ENCODE assay signal across 9 mouse cellular contexts in the genomic region with DNA sequence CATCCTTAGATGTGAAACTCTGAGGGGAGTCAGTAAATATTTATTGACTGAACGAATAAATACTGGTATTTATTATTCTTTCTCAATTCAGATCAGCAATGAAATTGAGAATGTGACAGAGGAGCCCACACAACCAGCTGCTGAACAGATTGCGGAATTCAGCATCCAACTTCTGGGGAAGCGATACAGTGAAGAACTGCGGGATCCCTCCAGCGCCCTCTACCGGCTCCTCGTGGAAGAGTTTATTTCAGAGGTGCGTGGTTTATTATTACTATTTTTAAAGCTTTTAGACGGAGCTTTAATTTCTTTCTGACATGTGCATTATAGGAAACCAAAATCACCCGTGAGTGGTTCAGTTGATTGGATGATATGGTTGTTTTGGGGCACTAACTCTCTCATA. TPM values are rescaled to one million over a fixed set of nuclear protein-coding genes. Genes with fewer than 3 reads are reported as not detected.
DNase-seq lines count a peak whose midpoint lies in the region; ATAC-seq and TF ChIP-seq lines count a peak whose summit lies in the region.
"Had no signal": no experiment of that assay in that cellular context is flagged by ENCODE, and none has a peak within 500 bp of the region (broad histone marks: within the 10 kb centered on the region; RNA-seq: fewer than 3 reads in every experiment).

No protein-coding gene starts in this region.

- ATAC-seq in neural tube, embryonic 11.5 days (ENCODE audit: insufficient read depth, low FRiP score, low TSS enrichment) = no peak
- no peak for ATAC-seq in neural tube, embryonic 15.5 days (ENCODE audit: low FRiP score)
- no peak for ATAC-seq in inflammation-experienced regulatory T-cells, adult 6 months
- ATAC-seq in megakaryocyte, adult 5-6 weeks (ENCODE audit: poor library complexity, severe bottlenecking) = no peak

- H3K27ac ChIP-seq in gastrocnemius, adult 2 months = no peak overlapping the region
- no peak overlapping the region for H3K27ac ChIP-seq in neural tube, embryonic 11.5 days (ENCODE audit: low read depth, low read length)
- H3K27ac ChIP-seq in neural tube, embryonic 15.5 days (replicated peaks) = no peak overlapping the region
- no peak overlapping the region for H3K27ac ChIP-seq in embryonic facial prominence, embryonic 10.5 days (replicated peaks)
- H3K27ac ChIP-seq: midbrain, embryonic 12.5 days had no signal

- no peaks in the 10 kb centered on the region for H3K27me3 ChIP-seq in neural tube, embryonic 11.5 days (ENCODE audit: control insufficient read depth, insufficient read depth, low read length)
- no peaks in the 10 kb centered on the region for H3K27me3 ChIP-seq in neural tube, embryonic 15.5 days (replicated peaks)
- H3K27me3 ChIP-seq in embryonic facial prominence, embryonic 10.5 days (replicated peaks; ENCODE audit: low read depth, poor library complexity, severe bottlenecking) = no peaks in the 10 kb centered on the region
- H3K27me3 ChIP-seq: midbrain, embryonic 12.5 days had no signal

- no peak overlapping the region for H3K4me2 ChIP-seq in neural tube, embryonic 11.5 days (ENCODE audit: low read depth)
- H3K4me2 ChIP-seq in neural tube, embryonic 15.5 days = no peak overlapping the region
- H3K4me2 ChIP-seq: midbrain, embryonic 12.5 days had no signal

- DNase-seq in gastrocnemius, adult 2 months = peak; percentile 39
- no peak for DNase-seq in gastrocnemius, postnatal 4 days (ENCODE audit: low spot score in 2 of 2)
- DNase-seq in neural tube, embryonic 11.5 days (ENCODE audit: low spot score) = peak; percentile 17
- peak; percentile 28 for DNase-seq in embryonic facial prominence, embryonic 10.5 days (ENCODE audit: low spot score)
- peak; percentile 30 for DNase-seq in lung, postnatal 14 days

- TF ChIP-seq CTCF in gastrocnemius, adult 2 months (IDR thresholded peaks at IDR 0.05) = peak; percentile 49

- 54% methylated on average over 10 of the region's 10 CpGs for WGBS in neural tube, embryonic 11.5 days
- WGBS in neural tube, embryonic 15.5 days = 60% methylated on average over 10 of the region's 10 CpGs
- 57% methylated on average over 10 of the region's 10 CpGs for WGBS in embryonic facial prominence, embryonic 10.5 days

- no peaks in the 10 kb centered on the region for H3K9me3 ChIP-seq in neural tube, embryonic 11.5 days (ENCODE audit: control insufficient read depth, low read length)
- H3K9me3 ChIP-seq in neural tube, embryonic 15.5 days (replicated peaks) = no peaks in the 10 kb centered on the region
- H3K9me3 ChIP-seq in embryonic facial prominence, embryonic 10.5 days = no peaks in the 10 kb centered on the region
- H3K9me3 ChIP-seq: midbrain, embryonic 12.5 days had no signal

- no peak overlapping the region for H3K4me3 ChIP-seq in gastrocnemius, adult 2 months
- H3K4me3 ChIP-seq in neural tube, embryonic 11.5 days (ENCODE audit: low read depth, low read length) = no peak overlapping the region
- no peak overlapping the region for H3K4me3 ChIP-seq in neural tube, embryonic 15.5 days (replicated peaks)
- no peak overlapping the region for H3K4me3 ChIP-seq in embryonic facial prominence, embryonic 10.5 days
- H3K4me3 ChIP-seq: midbrain, embryonic 12.5 days had no signal

- intact Hi-C loops in gastrocnemius, adult 2 months (cut with DNase I) = no loop called here

- H3K4me1 ChIP-seq in neural tube, embryonic 11.5 days (ENCODE audit: control insufficient read depth, insufficient read depth, low read length) = no peaks in the 10 kb centered on the region
- no peaks in the 10 kb centered on the region for H3K4me1 ChIP-seq in neural tube, embryonic 15.5 days
- no peaks in the 10 kb centered on the region for H3K4me1 ChIP-seq in embryonic facial prominence, embryonic 10.5 days
- H3K4me1 ChIP-seq: midbrain, embryonic 12.5 days had no signal

- no peak overlapping the region for H3K9ac ChIP-seq in neural tube, embryonic 11.5 days (ENCODE audit: low read length)
- no peak overlapping the region for H3K9ac ChIP-seq in neural tube, embryonic 15.5 days (replicated peaks)
- H3K9ac ChIP-seq: midbrain, embryonic 12.5 days had no signal

- no peaks in the 10 kb centered on the region for H3K36me3 ChIP-seq in neural tube, embryonic 11.5 days (ENCODE audit: control insufficient read depth, insufficient read depth, low read length)
- no peaks in the 10 kb centered on the region for H3K36me3 ChIP-seq in neural tube, embryonic 15.5 days
- no peaks in the 10 kb centered on the region for H3K36me3 ChIP-seq in embryonic facial prominence, embryonic 10.5 days (replicated peaks)
- H3K36me3 ChIP-seq: midbrain, embryonic 12.5 days had no signal

RNA-seq across cellular contexts. Expression of a gene that starts 27.2 kb away (rescaled TPM):
- total RNA-seq in gastrocnemius, adult 2 months (2021) = under 1 TPM; 0.05 to 0.17 TPM
- 1 to 10 TPM in 1 of 2 experiments, under 1 TPM in 1; 0.83 to 1.1 TPM for total RNA-seq in gastrocnemius, postnatal 4 days (2021)
- polyA plus RNA-seq in neural tube, embryonic 11.5 days (2014; fragmentation: Nextera tagmentation; extraction: Ambion mirVana) = 0.07 and 0.23 TPM in 2 replicates
- polyA plus RNA-seq in neural tube, embryonic 15.5 days (2015; fragmentation: Nextera tagmentation; extraction: Ambion mirVana) = 0.17 and 0.19 TPM in 2 replicates
- 0.05 and 0.09 TPM in 2 replicates for polyA plus RNA-seq in embryonic facial prominence, embryonic 10.5 days (2016; fragmentation: Nextera tagmentation; extraction: Ambion mirVana)
- polyA plus RNA-seq in inflammation-experienced regulatory T-cells, adult 6 months (2017; shearing (Covaris generic)) = under 1 TPM in 2 of 3 experiments, not detected in 1; 0.28 to 0.52 TPM
- 0.07 and 0.09 TPM in 2 replicates for total RNA-seq in megakaryocyte, adult 5-6 weeks (2015)
- total RNA-seq in megakaryocyte, adult 5-6 weeks (2017) = 0.07 and 0.12 TPM in 2 replicates

Comparison
In these comparisons a context has a peak if more than half of its experiments do, and no peak if none do; other contexts are left out.
1. DNase-seq: peak in gastrocnemius, adult 2 months (single experiment), neural tube, embryonic 11.5 days (single experiment), embryonic facial prominence, embryonic 10.5 days (single experiment) and lung, postnatal 14 days (single experiment); none in gastrocnemius, postnatal 4 days (0 of 2).